Mouse (Mus musculus) myocyte (in vitro differentiated cells): ENCODE measurements around the gene Plau.

Experiments
- E2F4 ChIP-seq: IDR thresholded peaks from one replicate; pipeline ENCODE4 v1.6.1; 2011; ENCODE audit warnings: mild to moderate bottlenecking, control low read depth, moderate library complexity; ENCODE audit not compliant: insufficient read depth
- MYOD1 ChIP-seq, 3 experiments: IDR thresholded peaks; one replicate each; pipeline ENCODE4 v1.6.1; 2011; ENCODE audit warnings: control low read depth in 2 of 3, low read depth in 2 of 3, mild to moderate bottlenecking in 2 of 3, moderate library complexity in 1 of 3; ENCODE audit not compliant: insufficient read length in 2 of 3, control insufficient read depth in 1 of 3
- MYOG ChIP-seq, 3 experiments: IDR thresholded peaks; one replicate each; pipeline ENCODE4 v1.6.1; 2011; ENCODE audit warnings: control low read depth in 2 of 3, low read depth in 2 of 3, mild to moderate bottlenecking in 2 of 3; ENCODE audit not compliant: insufficient read length in 2 of 3, control insufficient read depth in 1 of 3, insufficient read depth in 1 of 3
- POLR2A ChIP-seq: IDR thresholded peaks from one replicate; pipeline ENCODE4 v1.6.1; 2011; ENCODE audit warnings: low read depth, mild to moderate bottlenecking, control low read depth, moderate library complexity; ENCODE audit not compliant: insufficient read length
- POLR2AphosphoS2 ChIP-seq: IDR thresholded peaks from one replicate; pipeline ENCODE4 v1.6.1; 2011; ENCODE audit warnings: low read depth, control low read depth; ENCODE audit not compliant: insufficient read length
- REST ChIP-seq: IDR thresholded peaks from one replicate; pipeline ENCODE4 v1.6.1; 2011; ENCODE audit warnings: mild to moderate bottlenecking, control low read depth, moderate library complexity; ENCODE audit not compliant: insufficient read depth, insufficient read length
- TCF12 ChIP-seq: IDR thresholded peaks from one replicate; pipeline ENCODE4 v1.6.1; 2011; ENCODE audit warnings: mild to moderate bottlenecking, control low read depth; ENCODE audit not compliant: poor library complexity, insufficient read depth, severe bottlenecking
- USF1 ChIP-seq: IDR thresholded peaks from one replicate; pipeline ENCODE4 v1.6.1; 2011; ENCODE audit warnings: low read depth, mild to moderate bottlenecking, control low read depth, moderate library complexity

DNA sequence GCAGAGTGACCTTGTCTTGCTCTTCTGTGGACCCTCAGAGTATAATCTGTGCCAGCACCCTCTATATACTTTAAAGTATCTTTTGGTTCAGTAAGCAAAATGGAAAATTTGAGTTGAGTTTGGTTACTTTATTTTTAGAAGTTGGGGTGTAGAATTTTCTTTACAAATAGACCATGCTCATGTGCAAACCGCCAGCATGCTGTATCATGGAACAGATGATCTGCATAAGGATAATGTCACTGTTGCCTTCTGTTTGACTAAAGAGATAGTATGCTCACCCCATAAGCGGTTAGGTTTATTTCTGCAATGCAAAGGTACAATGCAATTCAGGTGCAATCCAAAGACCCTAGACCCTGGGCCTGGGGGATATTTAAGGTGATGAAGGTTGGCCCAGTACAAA lies 10.9 kb upstream of the Plau start:
- no peak for TF ChIP-seq POLR2AphosphoS2
- no peak for TF ChIP-seq POLR2A
- TF ChIP-seq USF1: no peak
- no peak for TF ChIP-seq TCF12
- TF ChIP-seq MYOD1 (IDR thresholded peaks at IDR 0.05; ENCODE audit: control insufficient read depth in 1 of 3, insufficient read length in 2 of 3, low read depth in 2 of 3): no peak
- no peak for TF ChIP-seq MYOG (IDR thresholded peaks at IDR 0.05; ENCODE audit: control insufficient read depth in 1 of 3, insufficient read depth in 1 of 3, insufficient read length in 2 of 3, low read depth in 2 of 3)
- TF ChIP-seq E2F4: no peak
- TF ChIP-seq REST: no peak
